Mouse (Mus musculus) heart, embryonic 14.5 days (tissue): ENCODE data around the gene Fbxl16. TPM values are rescaled to one million over a fixed set of nuclear protein-coding genes. Genes with fewer than 3 reads are reported as not detected.

Experiments used
- ATAC-seq: fragments of 200-750 bp; cut with Nextera tagmentation; 2 replicates; pipeline ENCODE4 v1.8.0; 2017; ENCODE audit warnings: low read depth, moderate TSS enrichment; ENCODE audit not compliant: insufficient number of reproducible peaks, insufficient read depth, low FRiP score
- H3K27ac ChIP-seq, 2 experiments: fragments of 200-500 bp in 1 of 2; fragments of 300-500 bp in 1 of 2; sonication (generic) in 1 of 2; replicated peaks in 1 of 2; 2 replicates each; pipeline ENCODE4 v1.5.1; 2012 to 2014; ENCODE audit warnings: low read depth in 2 of 2, low read length in 2 of 2, control low read depth in 1 of 2, mild to moderate bottlenecking in 1 of 2, mixed read lengths in 1 of 2; ENCODE audit not compliant: control insufficient read depth in 1 of 2, insufficient read depth in 1 of 2
- H3K27me3 ChIP-seq: fragments of 300-500 bp; sonication (generic); 2 replicates; pipeline ENCODE4 v1.6.1; 2014; ENCODE audit warnings: mild to moderate bottlenecking, low read length, control low read depth; ENCODE audit not compliant: control insufficient read depth, insufficient read depth
- H3K36me3 ChIP-seq: fragments of 300-500 bp; sonication (generic); 2 replicates; pipeline ENCODE4 v1.6.1; 2014; ENCODE audit warnings: mild to moderate bottlenecking, control low read depth, low read length, mixed read lengths; ENCODE audit not compliant: control insufficient read depth, insufficient read depth
- H3K4me1 ChIP-seq, 2 experiments: fragments of 200-500 bp in 1 of 2; fragments of 300-500 bp in 1 of 2; sonication (generic) in 1 of 2; 2 replicates each; pipeline ENCODE4 v1.6.1; 2012 to 2014; ENCODE audit warnings: low read length in 2 of 2, control low read depth in 1 of 2, mixed read lengths in 1 of 2; ENCODE audit not compliant: control insufficient read depth in 2 of 2, insufficient read depth in 2 of 2
- H3K4me2 ChIP-seq: fragments of 300-500 bp; sonication (generic); 2 replicates; pipeline ENCODE4 v1.6.1; 2014; ENCODE audit warnings: mild to moderate bottlenecking, low read length
- H3K4me3 ChIP-seq, 2 experiments: fragments of 200-500 bp in 1 of 2; fragments of 300-500 bp in 1 of 2; sonication (generic) in 1 of 2; 2 replicates each; pipeline ENCODE4 v1.5.1; 2012 to 2014; ENCODE audit warnings: low read length in 2 of 2, mild to moderate bottlenecking in 2 of 2, control low read depth in 1 of 2, low read depth in 1 of 2, moderate library complexity in 1 of 2; ENCODE audit not compliant: control insufficient read depth in 1 of 2, insufficient read depth in 1 of 2
- H3K9ac ChIP-seq: fragments of 300-500 bp; sonication (generic); 2 replicates; pipeline ENCODE4 v1.6.1; 2014; ENCODE audit warnings: mild to moderate bottlenecking, low read length
- H3K9me3 ChIP-seq: fragments of 300-500 bp; sonication (generic); 2 replicates; pipeline ENCODE4 v1.6.1; 2016; ENCODE audit warnings: low read length, control low read depth; ENCODE audit not compliant: control insufficient read depth
- WGBS: fragments of 180-500 bp; shearing (Covaris S2); extraction: QIAGEN DNeasy Blood & Tissue Kit; methylation state at CpG from one replicate; pipeline ENCODE4 v1.1.7; 2014; 5-methylcytosine and 5-hydroxymethylcytosine counted together
- microRNA-seq: library from miRNA; unstranded; fragments of <30 nt; microRNA quantifications from one replicate; pipeline ENCODE4, GENCODE M21; 2016
- polyA plus RNA-seq: library from polyadenylated mRNA; unstranded; fragments of >200 nt; fragmentation: Nextera tagmentation; extraction: Ambion mirVana; gene quantifications from 2 replicates; pipeline ENCODE4 v1.2.1, GENCODE M21; 2014

Fbxl16 gene
- polyA plus RNA-seq, 1 experiment from 2014 or later = 1.1 TPM

DNA sequence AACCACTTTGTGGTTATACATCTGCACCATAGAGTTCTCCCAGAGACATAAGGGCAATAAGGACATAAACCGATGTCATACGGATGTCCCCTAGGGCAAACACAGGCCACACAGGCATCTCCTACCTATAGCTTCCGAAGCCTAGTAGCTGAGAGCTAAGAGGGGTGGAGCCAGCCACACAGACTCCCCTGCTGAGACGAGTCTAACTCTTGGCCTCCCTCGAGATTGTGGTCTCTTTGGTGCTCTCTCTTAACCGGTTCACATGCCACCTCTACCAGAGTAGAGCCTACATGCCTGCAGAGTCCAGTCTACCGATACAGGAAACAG, 58.6 kb downstream of the Fbxl16 start:
- no peak for ATAC-seq
- WGBS = 12% methylated on average over 7 of the region's 7 CpGs
- H3K27ac ChIP-seq = peak overlapping the region; percentile 73 to 97
- H3K36me3 ChIP-seq = peaks cover 33% of the 10 kb centered on the region
- peak overlapping the region; percentile 84 to 92 for H3K4me3 ChIP-seq
- H3K9ac ChIP-seq = peak overlapping the region; percentile 93
- no peaks in the 10 kb centered on the region for H3K27me3 ChIP-seq
- H3K4me1 ChIP-seq = peaks cover 7 to 21% of the 10 kb centered on the region in 2 experiments; a peak in 3 of 4 replicates
- H3K4me2 ChIP-seq = peak overlapping the region; percentile 86
- no peaks in the 10 kb centered on the region for H3K9me3 ChIP-seq

DNA sequence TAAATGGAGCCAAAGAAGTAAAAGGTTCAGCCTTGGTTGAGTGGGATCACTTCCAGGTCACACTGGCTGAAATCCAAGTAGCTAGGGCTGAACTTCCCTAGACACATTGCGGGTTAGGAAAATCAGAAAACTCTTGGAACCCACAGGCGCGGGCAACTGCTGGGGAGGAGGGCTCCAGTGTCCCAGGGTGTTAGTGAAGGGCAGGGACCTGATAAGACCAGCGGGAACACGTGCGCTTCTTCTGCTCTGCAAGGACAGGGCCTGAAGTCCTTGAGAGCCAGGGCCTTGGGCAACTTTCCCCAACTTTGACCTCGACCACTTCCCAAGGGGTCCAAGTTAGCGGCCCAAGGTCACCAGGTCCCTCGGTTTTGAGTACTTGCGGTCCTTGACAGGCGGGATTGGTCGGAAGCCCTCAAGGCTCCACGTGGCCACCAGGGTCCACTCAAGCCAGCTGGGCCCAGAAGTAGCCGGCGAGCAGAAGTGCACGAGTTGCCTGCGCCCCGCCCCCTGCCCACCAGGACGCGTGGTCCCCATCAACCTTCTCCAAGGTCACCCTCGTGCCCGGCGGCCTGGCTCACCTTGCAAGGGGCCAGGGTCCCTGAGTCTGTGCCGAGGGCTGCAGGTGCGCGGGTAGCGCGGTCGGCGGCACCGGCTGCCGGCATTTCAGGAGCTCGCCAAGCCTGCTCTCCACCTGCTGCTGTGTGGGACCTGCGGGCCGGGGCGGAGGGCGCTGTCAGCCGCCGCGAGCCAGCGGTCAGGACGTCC, 59.1 kb downstream of the Fbxl16 start:
- Histone ChIP-seq H3K36me3 (peaks cover 29% of the 10 kb centered on the region), H3K4me3 (peak overlapping the region; percentile 84 to 92), H3K27ac (peak overlapping the region; percentile 73 to 97), H3K9ac (peak overlapping the region; percentile 93), H3K27me3 (no peaks in the 10 kb centered on the region), H3K4me1 (peaks cover 7 to 21% of the 10 kb centered on the region in 2 experiments; a peak in 3 of 4 replicates), H3K4me2 (peak overlapping the region; percentile 86), H3K9me3 (no peaks in the 10 kb centered on the region)
- ATAC-seq = peak; percentile 31
- under 1% methylated on average over 41 of the region's 42 CpGs for WGBS

DNA sequence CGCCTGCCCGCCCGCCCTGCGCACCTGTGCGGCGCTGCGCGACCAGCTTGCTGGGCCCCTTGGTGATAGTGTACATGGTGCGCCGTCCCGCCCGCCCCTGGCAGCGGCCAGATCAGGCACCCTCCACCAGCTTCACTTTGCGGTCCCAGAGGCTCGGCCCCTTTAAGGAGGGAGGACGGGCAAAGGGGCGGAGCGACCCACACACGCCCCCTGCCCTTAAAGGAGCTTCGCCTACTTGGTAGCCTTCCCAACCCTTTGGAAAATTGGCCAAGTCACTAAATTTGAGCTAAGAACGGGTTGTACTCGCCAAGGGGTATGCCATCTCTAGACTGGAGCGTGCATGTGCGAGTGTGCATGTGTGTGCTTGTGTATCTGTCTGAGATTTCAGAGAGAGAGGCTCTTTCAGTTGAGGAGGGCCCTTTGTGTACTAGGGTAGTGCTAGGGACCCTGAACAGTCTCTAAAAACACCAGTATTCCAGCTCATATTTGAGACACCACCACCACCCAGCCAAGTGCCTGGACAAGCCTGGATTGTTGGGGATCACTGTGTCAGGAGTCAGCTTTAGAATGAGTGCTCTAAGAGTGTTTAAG, 59.8 kb downstream of the Fbxl16 start, which contains the start of gene Mcrip2:
Mcrip2 (minus strand) TSS at position 164 of the 591 bp plus-strand sequence.
- Histone ChIP-seq H3K4me2 (peak within 1 kb of the TSS; percentile 86), H3K4me1 (peaks cover 7 to 21% of the 10 kb centered on the region in 2 experiments), H3K27ac (peak within 1 kb of the TSS; percentile 73 to 97), H3K27me3 (no peaks in the 10 kb centered on the region), H3K4me3 (peak within 1 kb of the TSS; percentile 84 to 92), H3K9me3 (no peaks in the 10 kb centered on the region), H3K9ac (peak within 1 kb of the TSS; percentile 93), H3K36me3 (peaks cover 23% of the 10 kb centered on the region)
- WGBS = 1% methylated on average over 24 of the region's 24 CpGs
- peak; percentile 79 for ATAC-seq

DNA sequence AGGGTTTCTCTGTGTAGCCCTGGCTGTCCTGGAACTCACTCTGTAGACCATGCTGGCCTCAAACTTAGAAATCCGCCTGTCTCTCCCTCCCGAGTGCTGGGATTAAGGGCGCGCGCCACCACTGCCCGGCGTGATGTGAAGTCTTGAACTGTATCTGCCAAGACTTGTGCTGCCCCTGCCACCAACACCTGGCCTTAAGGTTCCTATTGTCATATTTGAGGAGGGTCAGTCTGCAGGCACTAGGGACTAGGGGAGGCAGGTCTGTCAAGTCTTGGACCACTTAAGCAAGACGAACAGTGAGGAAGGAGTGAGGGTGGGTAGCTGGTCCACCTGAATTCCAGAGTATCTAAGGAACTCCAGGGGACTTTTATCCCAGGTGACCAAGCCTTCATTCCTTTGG, 60.6 kb downstream of the Fbxl16 start:
- Histone ChIP-seq H3K27ac (no peak overlapping the region), H3K9me3 (no peaks in the 10 kb centered on the region), H3K9ac (no peak overlapping the region), H3K4me1 (peaks cover 13 to 29% of the 10 kb centered on the region in 2 experiments), H3K4me2 (no peak overlapping the region), H3K4me3 (no peak overlapping the region), H3K27me3 (no peaks in the 10 kb centered on the region), H3K36me3 (peaks cover 15% of the 10 kb centered on the region)
- WGBS = 90% methylated on average over 8 of the region's 8 CpGs
- no peak for ATAC-seq

DNA sequence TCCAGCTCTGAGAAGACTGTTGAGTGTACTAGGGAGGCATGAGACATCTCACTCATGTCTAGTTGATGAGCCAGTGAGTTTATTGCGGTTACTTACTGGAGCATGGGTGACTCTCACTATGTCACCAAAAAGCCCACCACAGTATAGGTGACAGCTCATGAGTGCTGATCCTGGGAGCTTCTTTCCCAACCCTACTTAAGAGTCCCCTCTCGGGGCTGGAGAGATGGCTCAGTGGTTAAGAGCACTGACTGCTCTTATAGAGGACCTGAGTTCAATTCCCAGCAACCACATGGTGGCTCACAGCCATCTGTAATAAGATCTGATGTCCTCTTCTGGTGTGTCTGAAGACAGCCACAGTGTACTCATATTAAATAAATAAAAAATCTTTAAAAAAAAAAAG, 61.1 kb downstream of the Fbxl16 start:
- 89% methylated on average over 2 of the region's 2 CpGs for WGBS
- Histone ChIP-seq H3K4me1 (peaks cover 13 to 30% of the 10 kb centered on the region in 2 experiments), H3K36me3 (peaks cover 11% of the 10 kb centered on the region; the same call in 1 of the 2 replicates), H3K27me3 (no peaks in the 10 kb centered on the region), H3K4me2 (no peak overlapping the region), H3K9ac (no peak overlapping the region), H3K9me3 (no peaks in the 10 kb centered on the region), H3K27ac (no peak overlapping the region), H3K4me3 (no peak overlapping the region)
- no peak for ATAC-seq

Small RNAs within 50 kb of the gene (microRNA-seq; reads per million reads assigned to microRNA genes)
- gene Mir3082 (1.7 reads per million), gene Mir6966 (not detected)

Other genes starting within 250 kb of the Fbxl16 start
- 0.44 and 0.70 TPM in 2 replicates for gene Sox8, start 238.4 kb upstream of the Fbxl16 start, polyA plus RNA-seq
- gene Lmf1, start 230.0 kb upstream of the Fbxl16 start, polyA plus RNA-seq = 36.3 and 37.8 TPM in 2 replicates
- 2.4 and 3.7 TPM in 2 replicates for gene Gng13, start 91.9 kb upstream of the Fbxl16 start, polyA plus RNA-seq
- gene Chtf18, start 81.7 kb upstream of the Fbxl16 start, polyA plus RNA-seq = 8.0 and 9.5 TPM in 2 replicates
- 12.0 and 13.4 TPM in 2 replicates for gene Rpusd1, start 81.4 kb upstream of the Fbxl16 start, polyA plus RNA-seq
- not detected in 2 replicates for gene Mslnl, start 73.0 kb upstream of the Fbxl16 start, polyA plus RNA-seq
- 31.9 and 34.7 TPM in 2 replicates for gene Msln, start 54.7 kb upstream of the Fbxl16 start, polyA plus RNA-seq
- gene Narfl, start 35.3 kb upstream of the Fbxl16 start, polyA plus RNA-seq = 36.6 and 37.2 TPM in 2 replicates
- 59.4 and 60.2 TPM in 2 replicates for gene Haghl, start 23.4 kb upstream of the Fbxl16 start, polyA plus RNA-seq
- gene Ccdc78, start 22.5 kb upstream of the Fbxl16 start, polyA plus RNA-seq = 0.09 TPM in 1 of 2 replicates, not detected in the other
- 58.4 and 76.0 TPM in 2 replicates for gene Fam173a, start 16.2 kb upstream of the Fbxl16 start, polyA plus RNA-seq
- gene AC134908.4, start 13.4 kb upstream of the Fbxl16 start, polyA plus RNA-seq = not detected in 2 replicates
- gene Metrn, start 11.9 kb upstream of the Fbxl16 start, polyA plus RNA-seq = 3.3 and 10.1 TPM in 2 replicates
- 15.2 and 17.3 TPM in 2 replicates for gene Wdr24, start 14.5 kb downstream of the Fbxl16 start, polyA plus RNA-seq
- gene Jmjd8, start 19.8 kb downstream of the Fbxl16 start, polyA plus RNA-seq = 28.8 and 30.0 TPM in 2 replicates
- 282 and 298 TPM in 2 replicates for gene Stub1, start 24.3 kb downstream of the Fbxl16 start, polyA plus RNA-seq
- 1.2 and 1.5 TPM in 2 replicates for gene Rhbdl1, start 28.2 kb downstream of the Fbxl16 start, polyA plus RNA-seq
- 1.2 and 1.9 TPM in 2 replicates for gene Gm20683, start 32.7 kb downstream of the Fbxl16 start, polyA plus RNA-seq
- gene Rhot2, start 35.8 kb downstream of the Fbxl16 start, polyA plus RNA-seq = 11.5 and 12.7 TPM in 2 replicates
- 8.2 and 8.6 TPM in 2 replicates for gene Wdr90, start 52.4 kb downstream of the Fbxl16 start, polyA plus RNA-seq
- gene Mcrip2, start 59.7 kb downstream of the Fbxl16 start, polyA plus RNA-seq = 164 and 184 TPM in 2 replicates
- gene Mettl26, start 66.0 kb downstream of the Fbxl16 start, polyA plus RNA-seq = 36.7 and 41.7 TPM in 2 replicates
- 0.27 and 0.53 TPM in 2 replicates for gene Wfikkn1, start 71.8 kb downstream of the Fbxl16 start, polyA plus RNA-seq
- 7.5 and 8.8 TPM in 2 replicates for gene Rab40c, start 110.6 kb downstream of the Fbxl16 start, polyA plus RNA-seq
- 61.8 and 62.7 TPM in 2 replicates for gene Pigq, start 135.9 kb downstream of the Fbxl16 start, polyA plus RNA-seq
- 0.09 TPM in 1 of 2 replicates, not detected in the other for gene Nhlrc4, start 135.9 kb downstream of the Fbxl16 start, polyA plus RNA-seq
- gene A930017K11Rik, start 143.5 kb downstream of the Fbxl16 start, polyA plus RNA-seq = 0.09 TPM in 1 of 2 replicates, not detected in the other
- 11.2 and 11.3 TPM in 2 replicates for gene Capn15, start 176.7 kb downstream of the Fbxl16 start, polyA plus RNA-seq